Mouse (Mus musculus) heart, embryonic 14.5 days (tissue): Measurements from ENCODE around the gene 2810459M11Rik. TPM values are rescaled to one million over a fixed set of nuclear protein-coding genes. Genes with fewer than 3 reads are reported as not detected.
"Not testable (repeated sequence)": the region's sequence is repeated elsewhere in the genome, so short reads cannot be mapped to it uniquely, and the experiment has no call there.

Experiments
- ATAC-seq: fragments of 200-750 bp; cut with Nextera tagmentation; 2 replicates; pipeline ENCODE4 v1.8.0; 2017; ENCODE audit warnings: low read depth, moderate TSS enrichment; ENCODE audit not compliant: insufficient number of reproducible peaks, insufficient read depth, low FRiP score
- H3K27ac ChIP-seq, 2 experiments: fragments of 200-500 bp in 1 of 2; fragments of 300-500 bp in 1 of 2; sonication (generic) in 1 of 2; replicated peaks in 1 of 2; 2 replicates each; pipeline ENCODE4 v1.5.1; 2012 to 2014; ENCODE audit warnings: low read depth in 2 of 2, low read length in 2 of 2, control low read depth in 1 of 2, mild to moderate bottlenecking in 1 of 2, mixed read lengths in 1 of 2; ENCODE audit not compliant: control insufficient read depth in 1 of 2, insufficient read depth in 1 of 2
- H3K27me3 ChIP-seq: fragments of 300-500 bp; sonication (generic); 2 replicates; pipeline ENCODE4 v1.6.1; 2014; ENCODE audit warnings: mild to moderate bottlenecking, low read length, control low read depth; ENCODE audit not compliant: control insufficient read depth, insufficient read depth
- H3K36me3 ChIP-seq: fragments of 300-500 bp; sonication (generic); 2 replicates; pipeline ENCODE4 v1.6.1; 2014; ENCODE audit warnings: mild to moderate bottlenecking, control low read depth, low read length, mixed read lengths; ENCODE audit not compliant: control insufficient read depth, insufficient read depth
- H3K4me1 ChIP-seq, 2 experiments: fragments of 200-500 bp in 1 of 2; fragments of 300-500 bp in 1 of 2; sonication (generic) in 1 of 2; 2 replicates each; pipeline ENCODE4 v1.6.1; 2012 to 2014; ENCODE audit warnings: low read length in 2 of 2, control low read depth in 1 of 2, mixed read lengths in 1 of 2; ENCODE audit not compliant: control insufficient read depth in 2 of 2, insufficient read depth in 2 of 2
- H3K4me2 ChIP-seq: fragments of 300-500 bp; sonication (generic); 2 replicates; pipeline ENCODE4 v1.6.1; 2014; ENCODE audit warnings: mild to moderate bottlenecking, low read length
- H3K4me3 ChIP-seq, 2 experiments: fragments of 200-500 bp in 1 of 2; fragments of 300-500 bp in 1 of 2; sonication (generic) in 1 of 2; 2 replicates each; pipeline ENCODE4 v1.5.1; 2012 to 2014; ENCODE audit warnings: low read length in 2 of 2, mild to moderate bottlenecking in 2 of 2, control low read depth in 1 of 2, low read depth in 1 of 2, moderate library complexity in 1 of 2; ENCODE audit not compliant: control insufficient read depth in 1 of 2, insufficient read depth in 1 of 2
- H3K9ac ChIP-seq: fragments of 300-500 bp; sonication (generic); 2 replicates; pipeline ENCODE4 v1.6.1; 2014; ENCODE audit warnings: mild to moderate bottlenecking, low read length
- H3K9me3 ChIP-seq: fragments of 300-500 bp; sonication (generic); 2 replicates; pipeline ENCODE4 v1.6.1; 2016; ENCODE audit warnings: low read length, control low read depth; ENCODE audit not compliant: control insufficient read depth
- WGBS: fragments of 180-500 bp; shearing (Covaris S2); extraction: QIAGEN DNeasy Blood & Tissue Kit; methylation state at CpG from one replicate; pipeline ENCODE4 v1.1.7; 2014; 5-methylcytosine and 5-hydroxymethylcytosine counted together
- polyA plus RNA-seq: library from polyadenylated mRNA; unstranded; fragments of >200 nt; fragmentation: Nextera tagmentation; extraction: Ambion mirVana; gene quantifications from 2 replicates; pipeline ENCODE4 v1.2.1, GENCODE M21; 2014

Gene 2810459M11Rik
- polyA plus RNA-seq, 1 experiment from 2014 or later, result 0.27 TPM

GRCm38 (mm10) chr1:86015758-86016157, 29.9 kb upstream of the 2810459M11Rik start:
- H3K4me1 ChIP-seq, H3K4me3 ChIP-seq, H3K36me3 ChIP-seq, H3K27ac ChIP-seq, H3K9me3 ChIP-seq, H3K4me2 ChIP-seq, H3K9ac ChIP-seq, ATAC-seq: not testable (repeated sequence)
- WGBS, result 93% methylated on average over 9 of the region's 9 CpGs
- H3K27me3 ChIP-seq, result peaks cover 29% of the 10 kb centered on the region

DNA sequence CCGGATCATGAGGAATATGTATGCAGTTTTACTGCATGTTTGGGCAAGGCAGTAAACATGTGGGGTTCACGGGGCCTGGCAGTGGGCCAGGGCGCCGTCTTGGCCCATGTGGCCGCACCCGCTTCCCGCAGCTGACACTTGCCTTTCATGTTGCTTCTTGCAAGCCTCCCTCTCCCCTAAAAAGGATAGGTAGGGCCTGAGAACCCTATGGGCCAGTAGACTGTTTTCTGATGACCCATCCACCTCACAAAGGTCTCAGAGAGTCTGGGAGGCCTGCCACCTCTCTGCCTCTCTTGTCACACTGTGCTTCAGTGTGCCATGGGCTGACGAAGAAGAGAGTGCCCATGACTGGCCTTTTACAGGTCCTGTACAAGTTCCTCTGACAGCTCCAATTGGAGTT, 29.1 kb upstream of the 2810459M11Rik start, which contains the start of gene Spata3:
TSS of gene Spata3 (plus strand) at position 301 of the 400 bp plus-strand sequence.
- Histone ChIP-seq H3K9ac (no peak within 1 kb of the TSS), H3K27ac (no peak within 1 kb of the TSS), H3K4me3 (no peak within 1 kb of the TSS), H3K4me2 (no peak within 1 kb of the TSS), H3K4me1 (peaks cover 0 to 5% of the 10 kb centered on the region in 2 experiments; a peak in 1 of 4 replicates), H3K36me3 (no peaks in the 10 kb centered on the region), H3K27me3 (peaks cover 34% of the 10 kb centered on the region), H3K9me3 (no peaks in the 10 kb centered on the region)
- ATAC-seq, result no peak
- WGBS, result 86% methylated on average over 8 of the region's 8 CpGs

- Histone ChIP-seq H3K27me3 (peaks cover 34% of the 10 kb centered on the region), H3K4me2 (peak overlapping the region; percentile 84), H3K4me3 (peak overlapping the region; percentile 46 to 50), H3K4me1 (peaks cover 0 to 5% of the 10 kb centered on the region in 2 experiments; a peak in 1 of 4 replicates), H3K9me3 (no peaks in the 10 kb centered on the region), H3K9ac (peak overlapping the region; percentile 63), H3K36me3 (no peaks in the 10 kb centered on the region), H3K27ac (no peak overlapping the region)
- 3% methylated on average over 60 of the region's 60 CpGs for WGBS
- ATAC-seq, result peak; percentile 31; the same call in 1 of the 2 replicates
Measured at GRCm38 (mm10) chr1:86018235-86019055, 27.2 kb upstream of the 2810459M11Rik start.

DNA sequence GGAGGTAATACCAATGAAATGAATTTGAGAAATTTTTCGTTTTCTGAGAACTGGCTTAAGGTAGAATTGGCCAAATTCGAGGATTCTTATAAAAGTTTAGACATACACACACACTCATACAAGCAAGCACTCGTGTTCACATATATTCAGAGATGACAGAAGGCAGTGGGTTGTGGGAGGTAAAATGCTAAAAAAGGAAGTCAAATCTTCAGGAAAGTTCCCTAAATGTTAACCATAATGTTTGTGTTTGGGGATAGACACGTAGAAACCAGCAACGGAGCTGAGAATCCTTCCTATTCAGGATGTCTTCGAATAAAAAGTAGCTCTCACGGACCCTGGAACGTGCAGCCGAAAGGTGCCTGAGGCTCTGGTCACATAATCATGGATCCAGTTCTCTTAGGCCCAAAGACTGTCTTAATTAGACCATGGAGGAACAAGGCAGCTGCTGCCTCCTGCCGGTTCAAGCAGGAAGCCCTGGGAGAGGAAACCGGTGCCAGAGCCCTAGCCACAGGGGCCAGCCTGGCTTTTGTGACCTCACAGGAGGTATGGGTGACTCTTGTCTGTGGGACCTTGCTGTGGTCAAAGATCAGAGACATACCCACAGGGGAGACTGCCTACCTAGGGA, 24.2 kb upstream of the 2810459M11Rik start:
- no peak overlapping the region for H3K27ac ChIP-seq
- no peak overlapping the region for H3K4me2 ChIP-seq
- no peak overlapping the region for H3K9ac ChIP-seq
- H3K4me1 ChIP-seq, result peaks cover 0 to 5% of the 10 kb centered on the region in 2 experiments; a peak in 1 of 4 replicates
- 70% methylated on average over 11 of the region's 11 CpGs for WGBS
- ATAC-seq, result no peak
- H3K4me3 ChIP-seq, result no peak overlapping the region
- H3K27me3 ChIP-seq, result peaks cover 37% of the 10 kb centered on the region
- no peaks in the 10 kb centered on the region for H3K36me3 ChIP-seq
- H3K9me3 ChIP-seq, result no peaks in the 10 kb centered on the region

- H3K9ac ChIP-seq, result no peak overlapping the region
- 23% methylated on average over 11 of the region's 11 CpGs for WGBS
- peaks cover 6% of the 10 kb centered on the region; the same call in 1 of the 2 replicates for H3K27me3 ChIP-seq
- no peak overlapping the region for H3K4me3 ChIP-seq
- no peaks in the 10 kb centered on the region for H3K4me1 ChIP-seq
- H3K27ac ChIP-seq, result no peak overlapping the region
- no peak overlapping the region for H3K4me2 ChIP-seq
- no peak for ATAC-seq
- no peaks in the 10 kb centered on the region for H3K9me3 ChIP-seq
- H3K36me3 ChIP-seq, result no peaks in the 10 kb centered on the region
Measured at GRCm38 (mm10) chr1:86032273-86032987, 13.2 kb upstream of the 2810459M11Rik start.

DNA sequence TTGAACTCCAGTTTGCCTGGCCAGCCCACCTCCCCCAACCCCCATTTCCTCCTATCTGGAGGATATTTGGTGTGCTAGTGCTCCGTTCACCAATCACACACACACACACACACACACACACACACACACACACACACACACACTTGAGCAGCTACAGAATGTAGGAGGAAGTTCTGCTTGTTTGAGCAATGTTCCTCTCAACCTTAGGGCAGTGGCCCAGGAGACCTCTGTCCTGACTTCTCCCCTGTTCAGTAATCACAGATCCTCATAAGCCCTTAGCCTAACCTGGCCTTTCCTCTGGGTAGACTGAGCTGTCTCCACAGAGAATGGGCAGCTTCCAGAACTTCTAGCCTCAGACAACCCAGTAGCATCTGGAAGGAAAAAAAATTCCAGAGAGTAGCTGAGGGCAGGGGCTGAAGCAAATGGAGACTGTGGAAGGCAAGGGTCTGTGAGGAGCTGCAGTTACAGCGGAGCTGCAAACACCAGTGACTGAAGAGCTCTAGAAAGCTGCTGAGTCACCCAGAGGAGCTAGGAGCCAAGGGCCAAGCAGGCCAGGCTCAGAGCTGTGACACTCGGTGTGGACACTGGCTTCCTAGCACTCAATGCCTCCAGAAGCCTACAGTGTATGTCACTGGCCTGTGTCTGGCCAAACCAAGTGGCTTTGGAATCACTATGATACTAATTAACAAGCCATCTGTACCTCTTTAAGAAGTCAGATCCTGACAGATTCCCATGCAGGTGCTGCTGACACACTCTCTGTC, 7.3 kb upstream of the 2810459M11Rik start:
- H3K4me2 ChIP-seq, result no peak overlapping the region

GRCm38 (mm10) chr1:86040131-86040530, 5.5 kb upstream of the 2810459M11Rik start:
- no peak for ATAC-seq

More for the DNA sequence above, 7.3 kb upstream of the 2810459M11Rik start:
- Histone ChIP-seq H3K36me3 (no peaks in the 10 kb centered on the region), H3K27me3 (peaks cover 3% of the 10 kb centered on the region; the same call in 1 of the 2 replicates), H3K9ac (no peak overlapping the region), H3K9me3 (peaks cover 4% of the 10 kb centered on the region), H3K4me1 (no peaks in the 10 kb centered on the region), H3K4me3 (no peak overlapping the region), H3K27ac (no peak overlapping the region)
- ATAC-seq, result no peak
- WGBS, result 51% methylated on average over 3 of the region's 3 CpGs

More at GRCm38 (mm10) chr1:86040131-86040530, 5.5 kb upstream of the 2810459M11Rik start:
- Histone ChIP-seq H3K4me1 (no peaks in the 10 kb centered on the region), H3K27ac (no peak overlapping the region), H3K36me3 (no peaks in the 10 kb centered on the region), H3K27me3 (peaks cover 19% of the 10 kb centered on the region), H3K4me2 (no peak overlapping the region), H3K4me3 (no peak overlapping the region), H3K9ac (no peak overlapping the region), H3K9me3 (peaks cover 4% of the 10 kb centered on the region)
- 67% methylated on average over 4 of the region's 4 CpGs for WGBS
